Mouse (Mus musculus) liver (tissue): ENCODE results near the gene Psma5.
A peak's percentile ranks its signal among the peaks of the same experiment; 100 is the strongest.
"Not testable (repeated sequence)": the region's sequence is repeated elsewhere in the genome, so short reads cannot be mapped to it uniquely, and the experiment has no call there.

ENCODE experiments used
- DNase-seq: peaks from one replicate; pipeline ENCODE4 v3.0.0-alpha.2; 2020; ENCODE audit warnings: mixed read lengths

The Psma5 gene

DNA sequence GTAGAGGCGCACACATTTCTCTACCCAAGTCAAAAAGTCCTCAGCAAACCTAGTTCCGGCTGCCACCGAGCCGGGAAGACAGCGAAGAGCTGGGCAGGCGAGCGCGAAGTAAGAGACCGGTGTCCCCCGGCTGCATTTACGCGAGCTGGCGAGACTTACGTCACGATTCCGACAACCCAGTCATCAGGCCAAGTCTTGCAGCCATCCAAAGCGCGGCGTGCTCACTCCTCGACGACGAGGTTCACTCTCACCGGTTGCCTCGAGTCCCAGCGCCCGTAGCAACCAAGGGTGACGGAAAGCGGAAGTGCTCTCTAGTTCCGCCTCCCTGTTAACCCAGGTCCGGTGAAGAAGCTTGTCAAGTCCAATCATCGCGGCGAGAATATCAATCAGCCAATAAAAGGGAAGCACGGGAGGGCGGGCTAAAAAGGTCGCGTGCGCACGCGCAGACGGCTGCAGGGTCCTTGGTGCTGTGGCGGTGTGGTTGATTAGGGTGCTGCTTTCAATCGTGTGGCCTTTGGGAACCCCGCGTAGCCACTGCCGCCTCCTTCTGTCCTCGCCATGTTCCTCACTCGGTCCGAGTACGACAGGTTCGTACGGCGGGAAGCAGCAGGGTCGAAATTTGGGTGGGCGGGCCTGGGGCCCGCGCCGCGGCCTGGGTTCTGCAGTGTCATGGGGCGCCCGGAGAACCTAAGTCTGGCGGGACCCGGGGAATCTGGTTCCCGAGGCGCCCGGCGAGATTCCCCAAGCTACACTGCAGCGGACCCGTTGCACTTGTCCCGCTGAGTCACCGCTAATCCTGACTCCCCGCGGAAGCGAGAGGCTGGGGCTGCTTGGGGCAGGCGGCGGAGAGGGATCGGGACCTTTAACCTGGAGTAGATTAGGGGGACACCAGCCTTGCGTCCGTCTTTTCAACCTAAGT, at the start of gene Psma5:
Gene Psma5, plus strand, starts transcription at position 208 of the 919 bp plus-strand sequence.
- peak; percentile 95 for DNase-seq

DNA sequence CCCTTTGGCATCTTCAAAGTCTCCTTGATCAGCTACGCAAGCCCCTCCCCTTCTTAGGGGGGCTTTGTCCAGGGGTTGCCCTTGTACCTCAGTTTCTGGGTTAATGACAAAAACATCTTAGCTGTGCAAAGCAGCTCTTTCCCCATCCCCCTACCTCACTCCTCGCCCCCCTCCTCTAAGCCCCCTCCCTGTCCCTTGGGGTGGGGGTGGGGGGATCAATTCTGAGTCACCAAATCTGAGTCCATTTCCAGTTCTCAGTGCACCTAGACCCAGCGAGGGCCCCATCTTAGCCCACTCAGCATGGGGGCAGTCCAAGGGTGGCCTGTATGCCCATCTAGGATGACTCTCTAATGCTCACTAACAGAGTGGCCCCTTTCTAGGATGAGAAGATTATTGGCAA, 47.7 kb upstream of the Psma5 start:
- DNase-seq: no peak

GRCm38 (mm10) chr3:108209536-108209935, 47.2 kb upstream of the Psma5 start:
- no peak for DNase-seq

- peak; percentile 93 for DNase-seq
Measured at GRCm38 (mm10) chr3:108209946-108210770, 46.6 kb upstream of the Psma5 start.

DNA sequence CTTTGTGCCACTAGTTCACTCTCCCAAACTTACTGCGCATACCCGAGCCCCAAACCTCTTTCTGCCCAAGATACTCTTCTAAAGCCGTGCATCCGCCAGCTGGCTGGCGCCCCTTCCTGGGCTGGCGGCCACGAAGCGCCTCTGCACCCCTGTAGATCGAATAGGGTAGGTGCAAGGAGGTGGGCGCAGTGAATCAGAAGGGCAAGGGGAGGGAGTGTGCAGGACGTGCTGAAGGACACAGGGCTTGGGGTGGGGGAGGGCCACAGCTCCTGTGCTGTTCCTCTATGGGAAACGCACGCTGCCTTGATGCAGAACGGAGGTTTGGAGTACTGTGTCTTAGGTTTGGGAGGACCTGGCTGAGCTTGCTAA, 46.0 kb upstream of the Psma5 start, which contains the start of gene Atxn7l2:
Gene Atxn7l2, minus strand, starts transcription at position 164 of the 369 bp plus-strand sequence.
- DNase-seq: peak; percentile 53

GRCm38 (mm10) chr3:108211845-108212244, 44.9 kb upstream of the Psma5 start:
- DNase-seq: no peak

- no peak for DNase-seq
Measured at GRCm38 (mm10) chr3:108212406-108212805, 44.3 kb upstream of the Psma5 start.

GRCm38 (mm10) chr3:108214734-108215133, 42.0 kb upstream of the Psma5 start:
- no peak for DNase-seq

- DNase-seq: no peak
Measured at GRCm38 (mm10) chr3:108220661-108221060, 36.1 kb upstream of the Psma5 start.

DNA sequence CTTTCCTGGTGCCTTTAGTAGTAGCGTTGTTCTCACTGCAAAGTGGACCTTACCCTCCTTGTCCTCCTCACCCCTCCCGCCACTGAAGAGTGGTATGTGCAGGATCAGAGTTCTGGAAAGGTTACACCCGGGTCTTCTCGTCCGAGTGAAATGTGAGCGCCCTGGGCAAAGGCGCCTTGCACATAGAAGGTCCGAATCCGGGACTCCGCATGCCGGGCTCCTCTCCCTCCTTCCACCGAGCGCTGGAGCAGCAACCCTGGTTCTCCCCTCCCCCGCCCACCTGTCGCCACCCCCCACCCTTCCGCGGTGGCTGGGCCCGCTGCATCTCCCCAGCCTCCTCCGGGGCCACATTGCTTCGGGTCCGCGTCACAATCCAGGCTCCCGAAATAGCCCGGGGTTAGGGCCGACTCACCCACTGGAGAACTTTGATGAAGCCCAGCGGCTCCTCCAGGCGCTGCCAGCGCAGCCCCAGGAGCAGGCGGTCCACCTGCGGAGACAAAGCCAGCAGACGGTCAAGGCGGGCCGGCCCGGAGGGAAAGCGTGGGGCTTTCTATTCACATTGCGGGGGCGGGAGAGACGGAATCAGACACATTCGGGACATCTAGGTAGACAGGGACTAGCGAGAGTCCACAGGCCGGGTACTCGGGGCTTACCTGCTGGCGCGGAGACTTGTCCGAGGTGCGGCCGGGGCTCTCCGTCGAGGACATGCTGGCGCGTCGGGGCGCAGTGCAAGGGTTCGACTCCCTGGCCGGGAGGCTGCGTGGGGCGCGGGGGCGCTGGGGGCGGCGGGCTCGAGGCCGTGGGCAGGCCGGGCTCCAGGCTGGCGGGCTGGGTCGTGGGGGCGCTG, 30.8 kb upstream of the Psma5 start:
- no peak for DNase-seq

- DNase-seq: no peak
Measured at GRCm38 (mm10) chr3:108226558-108227350, 30.0 kb upstream of the Psma5 start, which contains the start of gene Sypl2. TSS of gene Sypl2 (minus strand) at chr3:108226648.

DNA sequence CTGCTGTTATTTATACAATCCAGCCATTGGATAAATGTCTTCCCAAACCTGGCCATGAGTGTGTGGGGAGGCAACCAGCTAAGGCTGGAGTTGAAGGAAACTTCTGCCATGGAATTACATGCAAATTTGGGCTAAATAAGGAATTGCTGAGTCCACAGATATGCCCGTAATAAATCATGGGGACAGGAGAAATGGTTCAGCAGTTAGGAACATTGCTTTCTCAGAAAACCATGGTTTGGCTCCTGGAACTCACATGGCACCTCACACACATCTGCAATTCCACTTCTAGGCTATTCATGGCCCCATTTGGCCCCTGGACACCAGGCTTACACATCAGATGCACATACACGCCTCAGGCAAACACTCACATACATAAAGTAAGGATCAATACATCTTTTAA, 29.2 kb upstream of the Psma5 start:
- no peak for DNase-seq

- DNase-seq: no peak
Measured at GRCm38 (mm10) chr3:108231646-108232045, 25.1 kb upstream of the Psma5 start.

DNA sequence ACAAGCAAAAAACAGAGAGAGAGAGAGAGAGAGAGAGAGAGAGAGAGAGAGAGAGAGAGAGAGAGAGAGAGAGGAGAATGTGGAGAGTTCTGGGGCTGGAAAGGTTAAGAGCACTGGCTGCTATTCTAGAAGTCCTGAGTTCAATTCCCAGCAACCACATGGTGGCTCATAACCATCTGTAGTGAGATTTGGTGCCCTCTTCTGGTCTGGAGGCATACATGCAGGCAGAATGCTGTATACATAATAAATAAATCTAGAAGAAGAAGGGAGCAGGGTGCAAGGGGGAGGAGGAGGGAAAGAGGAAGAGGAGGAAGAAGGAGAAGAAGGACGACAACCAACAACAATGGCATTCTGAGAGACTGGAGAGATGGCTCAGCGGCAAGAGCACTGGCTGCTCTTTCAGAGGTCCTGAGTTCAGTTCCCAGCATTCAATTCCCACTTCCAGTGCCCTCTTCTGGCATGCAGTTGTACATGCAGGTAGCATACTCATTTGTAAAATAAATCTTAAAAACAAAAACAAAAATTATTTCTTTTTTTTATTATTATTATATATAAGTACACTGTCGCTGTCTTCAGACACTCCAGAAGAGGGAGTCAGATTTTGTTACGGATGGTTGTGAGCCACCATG, 19.1 kb upstream of the Psma5 start:
- not testable (repeated sequence) for DNase-seq

- no peak for DNase-seq
Measured at GRCm38 (mm10) chr3:108241243-108241839, 15.4 kb upstream of the Psma5 start.

DNA sequence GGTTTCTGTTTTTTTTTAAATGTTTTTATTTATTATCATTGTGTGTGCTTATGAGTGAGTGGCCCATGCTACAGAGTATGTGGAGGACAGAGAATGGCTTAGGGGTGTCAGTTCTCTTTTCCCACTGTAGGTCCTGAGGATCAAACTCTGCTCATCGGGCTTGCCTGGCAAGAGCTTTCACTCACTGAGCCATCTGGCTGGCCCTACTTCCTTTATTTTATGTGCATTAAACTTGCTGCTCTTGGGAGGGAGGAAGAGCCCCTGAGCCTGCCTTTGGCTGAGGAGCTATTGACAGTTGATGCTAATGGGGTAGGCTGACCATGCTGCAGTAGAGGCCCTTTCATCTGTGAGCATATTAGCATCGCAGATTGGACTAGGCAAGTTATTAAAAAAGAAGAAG, 9.9 kb upstream of the Psma5 start:
- no peak for DNase-seq

DNA sequence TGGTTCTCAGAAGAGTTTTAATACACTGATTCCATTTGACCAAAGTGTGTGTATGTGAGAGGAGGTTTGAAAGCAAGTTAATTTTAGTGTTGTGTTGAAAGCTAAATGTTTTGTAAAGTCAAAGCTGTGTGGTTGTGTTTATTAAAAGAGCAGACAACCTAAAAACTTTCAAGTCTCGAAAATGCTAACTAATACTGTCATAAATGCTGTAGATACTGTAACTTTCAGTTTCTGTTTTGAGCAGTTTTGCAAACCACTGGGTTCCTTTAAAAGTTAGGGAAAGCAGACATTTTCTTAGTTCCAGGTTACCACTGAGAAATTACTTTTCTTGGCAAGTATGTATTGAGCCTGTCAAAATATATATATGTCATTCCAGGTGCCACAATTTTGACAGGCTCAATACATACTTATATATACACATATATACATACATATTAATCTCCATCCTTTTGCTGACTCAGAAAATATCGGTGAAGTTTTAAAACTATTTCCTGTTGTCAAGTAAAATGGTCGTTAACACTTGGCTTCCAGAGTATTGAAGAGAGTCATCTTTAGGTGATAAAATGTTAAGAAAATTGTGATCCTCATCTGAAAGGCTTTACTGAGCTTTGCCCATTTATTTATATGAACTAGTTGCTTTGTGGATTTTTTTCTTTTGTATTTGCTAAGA, 1.2 kb downstream of the Psma5 start:
- no peak for DNase-seq

- no peak for DNase-seq
Measured at GRCm38 (mm10) chr3:108259319-108259718, 2.6 kb downstream of the Psma5 start.

- DNase-seq: not testable (repeated sequence)
Measured at GRCm38 (mm10) chr3:108279495-108279894, 22.8 kb downstream of the Psma5 start.
